Mouse (Mus musculus) cerebellum, adult 9-10 months (tissue): ENCODE measurements around the gene Snx18.

Experiments used
- DNase-seq: peaks from one replicate; pipeline ENCODE4 v3.0.0; 2022

The Snx18 gene

DNA sequence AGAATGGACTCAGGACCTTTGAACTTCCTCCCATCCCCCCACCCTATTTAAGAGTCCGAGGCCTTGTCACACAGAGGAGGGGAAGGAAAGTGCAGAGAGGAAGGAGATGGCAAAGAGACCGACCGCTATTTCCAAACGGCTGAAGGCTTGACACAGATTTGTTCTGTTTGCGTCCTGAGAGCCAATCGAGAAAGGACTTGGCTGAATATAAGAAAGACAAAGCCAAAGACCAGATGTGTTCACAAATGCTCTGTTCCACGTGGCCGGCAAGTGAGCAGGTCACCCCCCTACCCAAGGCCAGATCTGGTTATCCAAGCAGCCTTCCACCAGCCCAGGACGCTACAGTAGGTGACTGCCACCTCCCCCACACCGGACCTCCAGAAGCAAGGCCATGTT is 2.8 kb downstream of the Snx18 start:
- peak; percentile 34 for DNase-seq

DNA sequence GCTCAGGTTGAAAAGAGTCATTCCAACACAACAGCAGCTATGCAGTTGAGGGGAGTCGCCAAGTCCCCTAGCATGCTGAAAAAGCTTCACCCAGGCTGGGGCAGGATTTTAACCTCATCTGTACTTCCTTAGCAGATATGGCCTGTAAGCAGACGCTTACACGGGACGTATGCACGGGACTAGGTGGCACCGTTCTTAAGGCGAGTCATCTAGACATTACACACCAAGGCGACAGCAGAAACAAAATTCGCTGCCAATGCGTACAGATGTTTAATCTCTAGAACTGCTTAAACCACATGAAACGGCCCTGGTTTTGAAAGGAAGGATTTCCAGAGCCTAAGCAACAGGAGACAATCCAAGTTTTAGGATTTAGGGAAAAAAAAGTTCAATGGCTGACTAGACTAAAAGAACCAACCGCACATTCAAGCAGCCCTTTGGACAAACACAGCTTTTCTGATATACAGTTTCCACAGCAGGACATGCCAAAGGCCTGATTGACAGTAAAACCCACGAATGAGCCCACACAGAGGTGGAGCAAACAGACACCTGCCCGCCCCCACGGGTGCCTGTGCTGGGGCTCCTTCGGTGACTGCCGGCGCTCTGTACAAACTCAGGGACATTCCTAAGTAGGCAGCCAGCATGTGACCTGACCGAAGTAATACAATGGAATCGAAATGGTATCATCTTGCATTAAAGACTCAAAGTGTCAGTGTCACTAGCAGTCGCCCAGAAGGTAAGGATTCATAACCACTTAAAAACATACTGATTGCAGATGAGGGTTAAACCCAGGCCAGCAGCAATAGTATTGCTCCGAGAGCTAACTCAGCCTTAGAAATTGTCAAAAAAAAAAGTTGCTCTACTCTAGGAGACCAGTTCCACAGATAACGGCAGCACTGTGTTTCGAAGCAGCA is 3.5 kb downstream of the Snx18 start:
- DNase-seq, result peak; percentile 83

DNA sequence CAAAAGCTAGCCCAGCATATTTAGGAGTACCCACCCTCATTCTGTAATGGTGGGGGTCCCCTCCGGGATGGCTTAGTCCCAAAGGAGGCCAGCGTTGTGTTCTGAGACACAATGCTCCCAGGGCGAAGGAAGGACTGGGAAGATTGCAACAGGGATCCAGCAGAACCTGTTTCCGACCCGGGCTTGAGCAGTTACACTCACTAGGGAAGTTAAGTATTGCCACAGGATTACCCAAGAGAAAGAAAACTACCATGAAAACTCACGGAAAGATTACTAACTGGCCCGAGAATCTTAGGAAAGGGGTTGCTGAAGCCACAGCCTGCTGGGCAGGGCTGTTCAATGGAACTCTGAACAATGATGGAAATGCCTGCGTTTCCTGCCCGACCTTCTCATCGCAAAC is 4.5 kb downstream of the Snx18 start:
- no peak for DNase-seq

DNA sequence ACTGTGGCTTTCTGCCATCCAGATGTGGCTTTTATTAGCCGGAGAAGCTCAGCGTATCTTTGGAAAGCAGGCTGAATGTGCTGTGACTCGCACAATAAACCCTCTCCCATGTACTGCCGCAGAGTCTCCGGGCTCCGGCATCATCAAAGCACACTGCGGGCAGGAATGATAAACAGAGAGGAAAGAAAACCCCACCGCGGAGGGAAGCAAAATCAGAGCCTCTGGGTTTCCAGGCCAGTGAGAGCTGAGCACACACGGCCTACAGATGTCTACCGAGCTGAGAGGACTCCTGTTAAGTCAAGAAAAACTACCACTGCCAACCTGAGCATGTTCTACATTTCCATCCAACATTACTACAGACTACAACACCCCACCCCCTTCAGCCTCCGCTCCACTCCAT is 5.0 kb downstream of the Snx18 start:
- peak; percentile 13 for DNase-seq

DNA sequence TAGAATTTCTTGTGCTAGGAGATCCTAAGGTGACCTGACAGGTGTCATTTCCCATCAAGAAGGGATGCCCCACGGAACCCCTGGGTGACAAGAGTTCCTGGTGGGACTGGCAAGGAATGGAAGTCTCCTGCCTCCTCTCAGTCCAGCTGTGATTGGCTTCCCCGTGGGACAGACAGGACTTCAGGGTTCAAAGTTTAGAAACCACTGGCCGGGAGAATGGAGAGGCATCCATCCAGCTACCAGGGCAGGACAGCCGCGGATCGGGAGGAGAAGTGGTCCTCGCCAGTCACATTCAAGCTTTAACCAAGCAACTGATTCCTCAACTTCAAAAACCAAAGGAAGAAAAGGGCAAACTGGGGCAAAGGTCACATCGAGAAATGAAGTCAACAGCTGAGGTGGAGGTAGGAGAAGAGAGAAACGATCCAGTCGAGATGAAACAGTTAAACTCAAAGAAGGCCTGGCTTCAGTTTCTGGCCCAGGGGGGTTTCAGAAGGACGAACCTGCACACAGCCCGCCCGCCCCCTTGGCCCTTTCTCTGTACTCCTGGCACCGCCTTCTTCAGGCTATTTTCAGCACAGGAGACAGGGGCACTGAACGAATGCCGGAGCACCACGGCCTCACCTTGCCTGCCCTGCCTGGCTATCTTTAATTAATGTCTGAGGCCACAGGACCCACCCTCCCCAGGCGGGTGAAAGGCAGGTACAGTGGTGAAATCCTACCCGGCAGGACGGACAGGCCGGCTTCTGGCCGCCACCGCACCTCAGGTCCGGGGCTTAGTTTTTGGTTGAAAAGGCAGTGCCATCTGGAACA is 6.0 kb downstream of the Snx18 start:
- peak; percentile 14 for DNase-seq

DNA sequence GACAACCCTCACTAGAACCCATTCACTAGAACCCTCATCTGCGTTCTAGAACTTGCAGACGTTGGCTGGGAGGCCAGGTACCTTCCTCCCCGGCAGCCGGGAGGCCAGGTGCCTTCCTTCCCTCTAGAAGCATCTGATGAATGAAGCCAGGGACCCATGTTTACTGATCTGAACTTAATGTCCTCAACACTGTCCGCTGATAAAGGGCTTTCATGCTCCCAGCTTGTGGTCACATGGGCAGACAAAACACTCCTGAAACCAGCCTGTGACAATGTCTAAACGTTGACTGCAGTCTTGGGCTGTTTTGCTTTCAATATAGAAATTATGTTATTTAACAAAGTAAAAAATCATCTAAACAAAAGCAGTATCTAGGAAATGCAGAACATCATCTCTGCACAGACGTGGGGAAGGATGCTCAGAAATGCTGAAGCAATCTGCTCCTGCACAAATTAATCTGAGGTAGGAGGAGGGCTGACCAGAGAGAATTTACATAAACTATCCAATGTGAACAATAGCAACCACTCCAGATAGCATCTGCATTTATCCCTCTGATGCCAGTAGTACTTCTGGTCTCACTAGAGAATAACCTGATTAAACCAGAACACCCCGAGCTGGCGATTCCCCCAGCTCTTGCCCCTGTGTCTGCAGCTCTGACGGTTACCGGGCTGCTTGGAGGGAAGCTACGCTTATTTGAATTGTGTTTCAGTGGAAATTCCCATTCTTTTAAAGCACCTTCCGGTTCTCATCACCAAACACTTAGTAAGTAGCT is 7.4 kb downstream of the Snx18 start:
- DNase-seq, result peak; percentile 11

DNA sequence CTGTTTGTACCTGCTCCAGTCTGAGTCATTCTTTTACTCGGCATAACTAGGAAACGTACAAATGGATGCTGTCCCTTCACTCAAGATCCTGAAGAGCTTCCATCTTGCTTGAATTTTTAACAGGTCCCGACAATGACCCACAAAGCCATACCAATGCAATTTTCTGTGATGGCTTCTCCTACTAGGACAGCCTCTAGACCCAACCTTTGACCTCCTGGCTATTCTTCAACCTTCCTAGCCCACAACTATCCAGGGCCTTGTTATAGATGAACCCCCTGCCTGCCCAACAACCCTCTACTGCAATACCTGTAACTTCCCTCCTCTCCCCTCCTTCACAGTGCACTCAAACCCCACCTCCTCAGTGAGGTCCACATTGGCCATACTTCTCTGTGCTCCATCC is 8.9 kb downstream of the Snx18 start:
- DNase-seq, result peak; percentile 4

DNA sequence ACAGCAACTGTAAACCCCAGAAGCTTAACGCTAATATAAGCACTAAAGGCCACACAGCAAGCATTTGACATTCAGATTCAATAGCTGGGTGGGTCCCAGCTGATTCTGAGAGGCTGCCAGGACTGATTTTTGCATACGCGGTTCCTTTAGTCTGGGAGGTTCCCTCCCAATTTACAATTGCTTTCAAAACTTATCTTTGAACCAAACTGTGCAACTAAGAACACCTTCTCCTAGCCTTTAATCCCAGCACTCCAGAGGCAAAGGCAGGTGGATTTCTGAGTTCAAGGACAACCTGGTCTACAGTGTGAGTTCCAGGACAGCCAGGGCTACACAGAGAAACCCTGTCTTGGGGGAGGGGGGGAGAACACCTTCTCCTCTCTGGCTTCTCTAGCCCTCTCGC is 10.5 kb downstream of the Snx18 start:
- no peak for DNase-seq

DNA sequence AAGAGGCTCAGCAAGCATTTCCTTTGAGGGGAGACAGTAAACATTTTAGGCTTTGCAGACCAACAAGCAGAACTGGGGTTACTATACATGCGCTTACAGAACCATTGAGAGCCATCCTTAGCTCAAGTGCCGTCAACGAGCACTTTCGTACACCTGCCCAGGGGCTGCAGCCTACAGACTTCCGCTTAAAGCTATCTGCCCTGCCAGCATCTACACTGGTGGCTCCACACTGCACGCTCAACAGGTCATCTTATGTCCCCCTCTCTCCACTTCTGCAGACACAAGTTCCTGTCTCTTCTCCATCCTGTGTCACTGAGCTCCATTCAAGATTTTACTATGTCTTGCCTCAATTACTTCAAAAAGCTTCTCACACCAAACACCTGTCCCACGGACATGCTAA is 11.0 kb downstream of the Snx18 start:
- DNase-seq, result no peak

DNA sequence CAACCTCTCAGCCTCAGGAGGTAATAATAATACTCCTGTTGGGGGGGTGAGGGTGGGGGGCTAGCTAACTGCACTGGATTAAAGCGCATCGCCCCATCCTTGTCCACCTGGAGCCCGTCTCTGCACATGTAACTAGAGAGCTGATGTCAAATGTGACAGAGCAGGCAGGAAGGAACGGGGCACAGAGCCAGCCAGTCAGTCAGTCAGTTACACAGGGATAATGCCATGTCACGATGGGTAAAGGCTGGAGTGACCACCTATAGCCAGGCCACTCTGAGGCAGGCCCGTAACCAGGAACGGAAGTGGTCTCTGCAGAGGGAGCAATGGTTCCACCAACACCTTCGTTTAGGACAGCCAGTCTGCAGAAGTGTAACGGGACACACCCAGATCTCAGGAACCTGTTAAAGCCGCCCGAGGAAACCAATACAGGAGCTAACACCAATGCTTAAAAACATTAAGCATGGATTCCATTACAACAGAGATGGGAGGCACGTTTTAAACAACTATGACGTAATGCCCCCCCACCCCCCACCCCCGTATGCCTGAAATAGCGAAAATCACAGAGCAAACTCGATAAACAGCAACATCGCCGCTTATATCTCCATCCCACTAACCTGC is 11.5 kb downstream of the Snx18 start:
- DNase-seq, result peak; percentile 9

DNA sequence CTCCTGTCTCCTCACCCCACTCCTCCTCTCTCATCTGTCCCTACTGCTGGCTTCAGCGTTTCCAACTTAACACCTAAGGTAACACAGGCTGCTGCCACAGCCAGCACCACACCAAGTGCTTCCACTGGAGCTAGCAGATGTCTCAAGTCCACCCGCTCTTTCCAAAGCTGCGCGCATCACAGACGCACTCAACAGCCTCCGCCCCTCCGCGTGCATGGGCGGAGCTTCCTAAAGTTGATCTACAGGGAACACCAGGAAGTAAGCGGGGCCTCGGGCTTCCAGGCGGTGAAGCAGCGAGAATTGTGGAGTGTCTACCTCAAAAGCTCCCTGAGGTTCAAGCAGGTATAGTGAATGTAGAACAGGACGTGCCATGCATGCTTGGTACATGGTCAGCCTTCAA is 12.2 kb downstream of the Snx18 start:
- no peak for DNase-seq

DNA sequence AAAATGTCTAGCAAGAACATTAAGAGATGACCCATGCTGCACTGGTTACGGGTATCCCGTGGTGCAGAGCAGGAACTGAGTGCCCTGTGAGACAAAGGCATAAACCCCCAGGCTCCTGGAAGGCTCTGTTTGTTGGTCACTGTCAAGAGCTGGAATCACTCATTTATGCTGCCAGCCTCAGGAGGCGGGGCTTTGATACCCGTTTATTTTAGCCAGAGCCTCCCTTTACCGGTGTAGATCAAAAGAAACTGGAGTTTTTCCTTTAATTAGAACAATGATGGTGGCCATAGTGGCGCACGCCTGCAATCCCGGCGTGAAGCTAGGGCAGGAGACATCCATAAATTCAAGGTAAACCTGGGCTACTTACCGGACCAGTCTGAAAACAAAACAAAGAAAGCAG is 12.7 kb downstream of the Snx18 start:
- DNase-seq, result no peak

DNA sequence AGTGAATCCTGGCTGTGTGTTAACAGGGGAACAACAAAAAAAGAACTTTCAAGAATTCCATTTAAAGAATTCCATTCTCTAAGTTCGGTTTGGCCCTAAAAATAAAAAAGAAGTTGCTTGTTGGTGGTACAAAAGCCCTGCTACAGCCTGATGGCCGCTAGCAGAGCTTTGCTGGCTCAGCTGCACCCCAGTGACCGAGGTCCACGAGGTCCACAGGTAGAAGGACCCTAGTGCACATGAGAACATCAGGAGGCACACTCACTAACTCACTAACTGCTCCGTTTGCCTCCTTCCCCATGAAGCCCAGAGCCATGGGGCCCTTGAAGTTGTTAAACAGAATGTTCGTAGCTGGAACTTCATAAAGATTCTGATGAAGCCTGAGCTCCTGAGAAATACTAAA is 14.0 kb downstream of the Snx18 start:
- no peak for DNase-seq

DNA sequence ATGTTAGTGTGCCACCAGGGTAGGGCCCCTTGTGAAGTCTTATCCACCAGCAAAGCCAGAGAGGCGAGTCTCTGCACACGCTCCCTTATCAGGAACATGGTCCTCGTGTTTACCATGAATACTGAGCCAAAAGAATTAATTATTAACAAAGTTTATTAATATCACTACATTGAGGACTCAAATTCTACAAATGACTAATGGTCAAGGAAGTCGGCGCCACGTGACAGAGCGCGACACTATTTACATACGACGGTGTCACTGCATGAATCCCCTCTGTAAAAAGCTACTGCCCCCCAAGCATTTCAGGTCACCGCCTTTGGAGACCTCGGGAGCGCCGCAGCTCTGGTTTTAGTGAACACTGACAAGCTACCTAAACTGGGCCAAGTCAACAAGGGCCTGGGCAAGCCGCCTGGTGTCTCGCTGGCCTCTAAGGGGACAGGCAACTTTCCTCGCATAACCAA is 15.5 kb downstream of the Snx18 start:
- peak; percentile 31 for DNase-seq

DNA sequence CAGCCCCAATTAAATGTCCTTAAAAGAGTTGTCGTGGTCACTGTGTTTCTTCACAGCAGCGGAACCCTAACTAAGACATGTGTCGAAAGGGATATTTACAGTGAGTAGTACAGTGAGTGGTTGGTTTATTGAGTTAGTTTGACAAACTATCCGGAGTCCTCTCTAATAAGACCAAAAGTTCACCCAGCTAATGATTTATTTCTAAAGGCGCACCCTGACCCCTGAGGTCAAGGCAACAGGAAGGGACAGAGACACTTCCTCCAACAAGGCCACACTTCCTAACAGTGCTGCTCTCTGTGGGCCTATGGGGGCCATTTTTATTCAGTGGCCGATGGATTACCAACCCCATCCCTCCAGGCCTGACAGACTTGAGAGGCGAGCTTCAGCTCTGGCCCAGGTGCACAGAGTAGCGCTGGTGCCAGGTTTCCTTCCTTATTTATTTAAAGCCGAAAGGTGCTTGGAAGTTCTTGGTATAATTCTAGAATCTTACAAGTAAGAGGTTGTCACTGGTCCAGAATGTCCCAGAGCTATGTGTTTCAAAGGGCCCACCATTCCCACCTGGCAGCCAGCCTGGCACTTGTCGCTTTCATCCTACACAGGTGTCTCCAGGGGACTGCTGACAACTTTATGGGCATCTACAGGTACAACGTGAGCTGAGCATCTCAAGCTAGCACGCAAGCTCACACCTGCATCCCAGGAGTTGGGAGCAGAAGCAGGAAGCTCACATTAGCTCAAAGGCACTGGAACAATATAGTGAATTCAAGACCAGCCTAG is 16.3 kb downstream of the Snx18 start:
- peak; percentile 9 for DNase-seq

DNA sequence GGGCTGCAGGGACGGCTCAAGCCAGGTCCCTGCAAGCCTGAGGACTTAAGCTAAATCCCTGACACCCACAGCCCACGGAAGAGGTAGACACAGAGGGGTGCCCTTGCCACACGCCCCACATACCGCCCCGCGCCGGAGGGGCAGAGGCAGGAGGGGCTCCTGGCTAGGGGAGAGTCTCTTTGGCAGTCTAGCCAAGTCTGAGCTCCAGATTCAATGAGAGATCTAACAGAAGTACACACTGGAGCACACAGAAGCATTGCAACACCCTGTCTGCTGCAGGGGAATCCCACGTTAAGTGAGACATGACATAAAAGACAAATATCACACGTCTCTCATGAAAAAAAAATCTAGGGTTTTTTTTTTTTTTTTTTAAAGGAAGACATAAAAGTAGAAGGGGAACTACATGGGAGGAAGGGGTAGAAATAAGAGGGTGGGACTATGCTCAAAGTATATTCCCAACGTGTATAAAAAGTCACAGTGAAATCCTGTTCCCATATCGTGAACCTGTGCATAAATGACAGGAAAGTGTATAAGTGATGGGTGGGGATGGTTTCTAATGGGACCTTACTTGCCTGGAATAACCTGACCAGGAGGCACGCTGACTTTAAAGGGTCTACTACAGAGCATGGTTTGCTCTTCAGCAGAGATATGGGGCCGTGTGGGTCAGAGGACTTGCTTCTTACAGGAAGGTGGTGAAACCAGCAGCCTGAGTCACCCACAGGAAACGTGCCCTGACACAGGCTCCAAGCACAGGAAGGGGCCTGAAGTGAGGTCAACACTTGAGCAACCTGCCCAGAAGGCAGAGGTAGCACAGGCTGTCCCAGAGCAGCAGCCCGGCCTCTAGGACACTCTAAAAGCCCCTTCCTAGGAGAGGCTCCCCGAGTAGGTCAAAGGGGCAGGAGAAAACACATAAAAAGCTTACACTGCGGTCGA is 17.6 kb downstream of the Snx18 start:
- DNase-seq, result peak; percentile 8

DNA sequence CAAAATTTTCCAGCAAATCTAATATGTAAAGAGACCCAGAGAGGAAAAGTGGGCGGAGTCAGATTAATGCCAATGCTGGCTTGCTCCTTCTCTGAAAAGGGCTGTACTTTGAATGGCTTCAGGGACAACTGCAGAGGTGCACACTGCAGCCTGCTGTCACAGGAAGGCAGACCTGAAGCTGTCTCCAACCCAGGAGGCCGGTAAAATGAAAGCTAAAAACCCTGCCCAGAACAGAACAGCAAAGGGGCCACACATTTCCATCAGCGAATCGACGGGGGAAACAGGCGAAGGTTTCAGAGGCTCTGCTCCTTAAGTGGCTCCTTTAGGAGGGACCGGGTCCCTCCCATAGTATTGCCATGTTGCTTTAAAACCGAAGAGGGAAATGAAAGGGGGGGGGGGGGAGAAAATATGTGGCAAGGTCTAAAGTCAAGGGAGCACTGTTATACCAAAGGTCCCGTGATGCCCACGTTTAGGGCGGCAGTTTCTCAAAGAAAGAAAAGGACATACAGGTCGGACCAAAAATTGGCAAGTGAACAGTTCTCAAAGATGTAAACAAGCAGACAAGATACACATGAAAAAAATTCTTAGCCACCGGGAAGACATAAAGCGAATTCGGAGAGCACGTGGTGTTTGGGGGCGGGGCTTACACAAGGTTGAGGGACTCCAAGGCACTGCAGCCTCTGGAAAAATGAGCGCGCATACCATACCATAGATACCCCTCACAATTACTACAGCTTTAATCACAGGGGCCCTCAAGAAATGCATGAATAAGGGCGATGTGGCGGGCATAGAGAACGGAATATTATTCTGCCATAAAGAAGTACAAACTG is 18.4 kb downstream of the Snx18 start:
- DNase-seq, result peak; percentile 12

DNA sequence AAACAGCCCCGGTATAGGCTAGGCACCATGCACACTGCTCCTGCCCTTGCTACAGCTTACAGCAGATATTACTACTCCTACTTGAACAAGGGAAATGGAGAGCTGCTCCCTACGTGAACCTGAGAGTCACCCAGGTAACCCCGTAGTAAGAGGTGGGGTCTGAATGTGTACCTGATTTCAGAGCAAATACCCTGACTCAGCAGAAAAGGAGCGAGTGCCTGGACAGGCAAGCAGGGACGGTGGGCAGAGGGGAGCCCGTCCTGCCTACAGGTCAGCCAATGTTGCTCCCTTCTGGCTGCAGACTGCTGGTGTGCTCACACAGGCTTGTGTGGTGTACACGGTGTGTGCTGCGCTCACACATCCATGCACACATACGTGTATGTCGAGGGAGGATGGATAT is 20.7 kb downstream of the Snx18 start:
- DNase-seq, result peak; percentile 30

DNA sequence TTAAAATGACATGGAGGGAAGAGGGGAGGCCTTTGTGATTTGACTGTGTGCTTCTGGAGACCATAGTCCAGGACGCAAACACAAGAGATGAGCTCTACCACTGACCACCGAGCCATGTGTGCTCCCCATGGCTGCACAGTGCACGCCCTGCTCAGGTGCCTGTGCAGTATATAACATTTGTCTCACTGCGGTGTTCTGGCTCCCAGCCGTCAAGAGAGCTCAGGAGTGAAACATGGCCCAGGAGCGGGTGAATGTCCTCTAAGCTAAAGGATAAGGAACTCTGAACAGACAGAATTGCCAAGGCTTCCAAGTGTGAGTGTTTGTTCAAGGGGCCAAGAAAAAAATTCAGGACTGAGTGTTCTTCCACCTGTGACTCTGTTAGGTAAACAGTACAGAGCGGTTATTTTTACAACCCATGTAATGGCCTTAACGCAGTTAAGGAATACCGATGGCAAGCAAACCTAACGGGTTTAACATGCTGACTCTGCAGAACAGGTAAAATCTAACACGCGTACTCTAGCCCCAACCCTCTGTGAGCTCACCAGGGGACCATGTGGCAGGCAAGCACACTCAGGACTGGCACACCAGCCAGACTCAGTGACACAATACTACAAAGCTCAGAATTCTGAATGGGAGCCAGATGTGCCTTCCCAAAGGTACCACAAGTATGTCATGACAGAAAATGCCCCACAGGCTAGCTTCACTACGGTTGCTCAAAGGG is 21.4 kb downstream of the Snx18 start:
- peak; percentile 83 for DNase-seq
